Mouse (Mus musculus): ENCODE results near the gene Rex1bd. TPM values are rescaled to one million over a fixed set of nuclear protein-coding genes. Genes with fewer than 3 reads are reported as not detected.

The Rex1bd gene
- polyA plus RNA-seq, 1 experiment from 2014 or later = 138 TPM

DNA sequence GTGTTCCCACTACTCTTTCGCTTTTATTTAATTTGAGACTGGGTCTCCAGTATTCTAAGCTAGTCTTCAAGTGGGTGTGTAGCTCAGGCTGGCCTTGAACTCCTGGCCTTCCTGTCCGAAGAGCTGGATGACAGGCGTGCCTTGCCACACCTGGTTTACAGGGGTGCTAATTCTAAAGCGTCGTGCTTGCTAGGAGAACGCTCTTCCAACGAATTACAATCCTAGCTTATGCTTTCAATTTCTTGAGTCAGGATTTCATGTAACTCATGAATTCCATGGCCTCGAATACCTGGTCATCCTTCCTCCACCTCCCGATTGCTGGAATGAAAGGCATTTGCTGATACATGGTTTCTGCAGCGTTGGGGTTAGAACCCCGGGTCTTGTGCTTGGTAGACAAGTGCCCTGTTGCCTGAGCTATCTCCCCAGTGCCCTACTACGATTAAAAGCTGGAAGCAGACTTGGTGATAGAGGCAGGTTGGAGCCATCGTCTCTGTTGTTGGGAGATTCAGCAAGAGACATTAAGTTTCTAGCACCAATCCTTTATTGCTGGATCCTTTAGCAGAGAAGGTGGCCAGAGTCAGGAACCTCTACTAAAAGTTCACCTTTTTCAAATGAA lies 21.7 kb upstream of the Rex1bd start:
- Histone ChIP-seq H3K27ac (replicated peaks in 1 of 2; ENCODE audit: control insufficient read depth in 1 of 2, insufficient read depth in 1 of 2, low read depth in 2 of 2, low read length in 2 of 2) (peak overlapping the region; percentile 18 to 90), H3K4me3 (ENCODE audit: control insufficient read depth in 1 of 2, insufficient read depth in 1 of 2, low read depth in 1 of 2, low read length in 2 of 2) (peak overlapping the region; percentile 70 to 92), H3K9ac (ENCODE audit: low read length) (peak overlapping the region; percentile 96), H3K27me3 (ENCODE audit: control insufficient read depth, insufficient read depth, low read length) (no peaks in the 10 kb centered on the region), H3K4me1 (ENCODE audit: control insufficient read depth in 2 of 2, insufficient read depth in 2 of 2, low read length in 2 of 2) (peaks cover 4 to 21% of the 10 kb centered on the region in 2 experiments; a peak in 3 of 4 replicates), H3K9me3 (ENCODE audit: control insufficient read depth, low read length) (no peaks in the 10 kb centered on the region), H3K36me3 (ENCODE audit: control insufficient read depth, insufficient read depth, low read length) (peaks cover 36% of the 10 kb centered on the region), H3K4me2 (ENCODE audit: low read length) (peak overlapping the region; percentile 88)
- WGBS = 18% methylated on average over 13 of the region's 13 CpGs
- ATAC-seq (ENCODE audit: insufficient number of reproducible peaks, insufficient read depth, low FRiP score, low read depth) = no peak

DNA sequence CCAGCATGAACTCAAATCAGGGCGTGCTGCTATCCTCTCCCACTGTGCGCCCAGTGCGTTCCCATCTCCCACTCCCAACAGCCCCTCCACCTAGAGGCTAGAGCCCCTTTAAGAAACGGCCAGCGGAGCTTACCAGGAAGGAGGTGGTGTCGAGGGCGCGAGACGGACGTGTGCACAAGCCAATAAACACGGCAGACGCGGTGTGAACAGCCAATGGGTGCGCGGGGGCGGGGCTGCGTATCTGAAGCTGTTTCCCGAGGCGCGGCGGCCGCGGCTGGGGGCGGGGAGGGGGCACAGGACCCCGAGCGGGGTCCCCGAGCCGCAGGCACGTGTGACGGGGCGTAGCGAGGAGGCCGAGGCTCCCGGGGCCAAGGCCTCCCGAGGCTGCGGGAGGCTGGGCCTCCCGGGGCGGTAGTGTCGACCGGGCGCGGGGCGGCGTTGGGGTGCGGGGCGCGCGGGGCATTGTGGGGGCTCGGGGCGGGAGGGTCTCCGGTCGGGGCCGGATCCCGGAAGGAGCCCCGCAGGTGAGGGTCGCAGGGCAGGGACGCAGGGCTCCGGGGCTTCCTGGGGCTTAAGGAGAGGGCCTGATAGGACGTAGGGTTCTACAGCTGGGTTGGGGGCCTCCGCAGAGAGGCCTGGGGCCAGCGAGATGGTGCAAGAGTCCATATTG lies 21.1 kb upstream of the Rex1bd start, which contains the start of the genes Fkbp8 and Kxd1:
Fkbp8 (plus strand) TSS at position 213 of the 670 bp plus-strand sequence.
Kxd1 (minus strand) TSS at position 445 of the 670 bp plus-strand sequence.
- under 1% methylated on average over 61 of the region's 61 CpGs for WGBS

DNA sequence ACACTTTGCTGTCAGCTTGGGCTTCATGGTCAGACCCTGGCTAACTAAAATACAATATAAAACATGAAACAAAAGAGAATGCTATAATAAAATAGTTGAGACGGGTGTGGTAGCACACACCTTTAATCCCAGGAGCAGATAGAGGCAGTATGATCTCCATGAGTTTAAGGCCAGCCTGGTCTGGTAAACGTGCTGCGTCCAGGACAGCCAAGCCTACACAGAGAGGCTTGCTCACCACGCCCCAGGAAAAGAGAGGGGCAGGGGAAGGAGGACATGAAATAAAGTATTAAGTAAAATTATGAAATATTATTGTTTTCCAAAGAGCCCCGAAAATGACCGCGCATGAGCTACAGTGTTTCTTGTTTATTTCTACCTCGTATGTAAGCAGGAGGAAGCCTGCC lies 20.6 kb upstream of the Rex1bd start:
- H3K27ac ChIP-seq (replicated peaks in 1 of 2; ENCODE audit: control insufficient read depth in 1 of 2, insufficient read depth in 1 of 2, low read depth in 2 of 2, low read length in 2 of 2) = peak overlapping the region in 1 of 2 experiments; percentile 90; a peak in 1 of 4 replicates
- peaks cover 26% of the 10 kb centered on the region for H3K36me3 ChIP-seq (ENCODE audit: control insufficient read depth, insufficient read depth, low read length)
- H3K4me2 ChIP-seq (ENCODE audit: low read length) = peak overlapping the region; percentile 83
- no peaks in the 10 kb centered on the region for H3K27me3 ChIP-seq (ENCODE audit: control insufficient read depth, insufficient read depth, low read length)
- peak overlapping the region; percentile 70 to 92 for H3K4me3 ChIP-seq (ENCODE audit: control insufficient read depth in 1 of 2, insufficient read depth in 1 of 2, low read depth in 1 of 2, low read length in 2 of 2)
- no peak for ATAC-seq (ENCODE audit: insufficient number of reproducible peaks, insufficient read depth, low FRiP score, low read depth)
- WGBS = 2% methylated on average over 8 of the region's 8 CpGs
- H3K4me1 ChIP-seq (ENCODE audit: control insufficient read depth in 2 of 2, insufficient read depth in 2 of 2, low read length in 2 of 2) = peaks cover 4 to 21% of the 10 kb centered on the region in 2 experiments
- peak overlapping the region; percentile 96 for H3K9ac ChIP-seq (ENCODE audit: low read length)
- H3K9me3 ChIP-seq (ENCODE audit: control insufficient read depth, low read length) = no peaks in the 10 kb centered on the region

More for the DNA sequence above, 21.1 kb upstream of the Rex1bd start, which contains the start of the genes Fkbp8 and Kxd1:
- H3K9ac ChIP-seq (ENCODE audit: low read length) = peak within 1 kb of the TSS; percentile 96
- peak within 1 kb of the TSS; percentile 18 to 90 for H3K27ac ChIP-seq (replicated peaks in 1 of 2; ENCODE audit: control insufficient read depth in 1 of 2, insufficient read depth in 1 of 2, low read depth in 2 of 2, low read length in 2 of 2)
- peaks cover 32% of the 10 kb centered on the region for H3K36me3 ChIP-seq (ENCODE audit: control insufficient read depth, insufficient read depth, low read length)
- no peaks in the 10 kb centered on the region for H3K9me3 ChIP-seq (ENCODE audit: control insufficient read depth, low read length)
- peak within 1 kb of the TSS; percentile 70 to 92 for H3K4me3 ChIP-seq (ENCODE audit: control insufficient read depth in 1 of 2, insufficient read depth in 1 of 2, low read depth in 1 of 2, low read length in 2 of 2)
- peak within 1 kb of the TSS; percentile 88 for H3K4me2 ChIP-seq (ENCODE audit: low read length)
- peak; percentile 88 for ATAC-seq (ENCODE audit: insufficient number of reproducible peaks, insufficient read depth, low FRiP score, low read depth)
- H3K27me3 ChIP-seq (ENCODE audit: control insufficient read depth, insufficient read depth, low read length) = no peaks in the 10 kb centered on the region
- peaks cover 4 to 21% of the 10 kb centered on the region in 2 experiments; a peak in 3 of 4 replicates for H3K4me1 ChIP-seq (ENCODE audit: control insufficient read depth in 2 of 2, insufficient read depth in 2 of 2, low read length in 2 of 2)

DNA sequence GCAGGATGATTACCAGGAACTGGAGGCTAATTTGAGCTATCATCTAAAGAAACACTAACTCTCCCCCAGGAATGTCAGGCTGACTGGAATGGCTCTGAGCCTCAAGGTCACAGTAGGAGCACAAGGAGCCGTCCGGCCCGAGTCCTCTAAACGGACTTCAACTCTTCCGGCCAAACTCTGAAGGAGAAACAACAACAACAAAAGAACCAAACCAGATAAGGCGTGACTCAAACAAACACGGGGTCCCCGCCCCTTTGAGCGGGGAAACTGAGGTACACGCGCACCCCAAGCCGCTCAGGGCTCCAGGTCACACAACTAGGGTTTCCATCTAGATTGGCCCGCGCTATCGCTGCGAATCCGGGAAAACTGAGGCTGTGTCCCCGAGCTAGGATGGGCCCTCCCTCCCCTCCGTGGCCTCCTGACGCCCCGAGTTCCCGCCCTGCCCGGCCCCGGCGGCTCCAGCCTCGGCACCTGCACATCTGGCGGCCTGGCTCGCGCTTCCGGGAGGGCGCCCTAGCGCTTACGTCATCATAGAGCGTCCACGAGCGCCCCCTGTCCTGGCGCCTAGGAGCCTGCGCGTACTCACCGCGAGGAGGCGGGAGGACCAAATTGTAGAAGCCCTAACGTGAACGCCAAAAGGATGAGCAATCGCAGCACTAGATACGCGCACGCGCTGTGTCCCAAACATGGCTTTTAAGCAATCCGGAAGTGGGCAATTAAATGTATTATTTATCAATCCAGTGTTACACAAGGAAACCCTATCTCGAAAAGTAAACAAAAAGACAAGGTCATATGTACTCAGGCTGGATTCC lies 16.2 kb upstream of the Rex1bd start:
- Histone ChIP-seq H3K4me2 (ENCODE audit: low read length) (peak overlapping the region; percentile 72), H3K4me1 (ENCODE audit: control insufficient read depth in 2 of 2, insufficient read depth in 2 of 2, low read length in 2 of 2) (peaks cover 2 to 8% of the 10 kb centered on the region in 2 experiments; a peak in 3 of 4 replicates), H3K9me3 (ENCODE audit: control insufficient read depth, low read length) (no peaks in the 10 kb centered on the region), H3K9ac (ENCODE audit: low read length) (peak overlapping the region; percentile 90), H3K36me3 (ENCODE audit: control insufficient read depth, insufficient read depth, low read length) (peaks cover 24% of the 10 kb centered on the region), H3K27me3 (ENCODE audit: control insufficient read depth, insufficient read depth, low read length) (no peaks in the 10 kb centered on the region), H3K4me3 (ENCODE audit: control insufficient read depth in 1 of 2, insufficient read depth in 1 of 2, low read depth in 1 of 2, low read length in 2 of 2) (peak overlapping the region; percentile 86), H3K27ac (replicated peaks in 1 of 2; ENCODE audit: control insufficient read depth in 1 of 2, insufficient read depth in 1 of 2, low read depth in 2 of 2, low read length in 2 of 2) (peak overlapping the region; percentile 86 to 87)
- WGBS = under 1% methylated on average over 49 of the region's 51 CpGs
- ATAC-seq (ENCODE audit: insufficient number of reproducible peaks, insufficient read depth, low FRiP score, low read depth) = peak; percentile 78

DNA sequence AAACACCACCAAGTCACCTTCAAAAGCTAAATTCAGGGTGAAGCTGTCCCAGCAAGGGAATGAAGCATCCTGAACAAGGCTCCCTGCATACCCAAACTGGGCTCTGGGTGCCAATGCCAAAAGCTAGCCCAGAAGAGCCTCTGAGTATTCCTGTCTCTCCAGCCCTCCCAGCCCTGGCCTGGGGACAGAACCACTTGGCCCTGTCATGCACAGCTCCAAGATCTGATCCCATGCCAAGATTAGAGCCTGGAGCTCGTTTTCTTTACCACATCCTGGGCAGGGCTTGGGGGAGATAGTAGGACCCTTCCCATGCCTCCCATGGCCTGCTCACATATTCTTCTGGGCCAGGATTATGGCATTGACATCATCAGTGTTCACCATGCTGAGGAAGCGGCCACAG lies 13.1 kb upstream of the Rex1bd start:
- 52% methylated on average over 2 of the region's 2 CpGs for WGBS
- Histone ChIP-seq H3K9me3 (ENCODE audit: control insufficient read depth, low read length) (no peaks in the 10 kb centered on the region), H3K4me1 (ENCODE audit: control insufficient read depth in 2 of 2, insufficient read depth in 2 of 2, low read length in 2 of 2) (peaks cover 2 to 3% of the 10 kb centered on the region in 2 experiments; a peak in 2 of 4 replicates), H3K4me3 (ENCODE audit: control insufficient read depth in 1 of 2, insufficient read depth in 1 of 2, low read depth in 1 of 2, low read length in 2 of 2) (no peak overlapping the region), H3K9ac (ENCODE audit: low read length) (no peak overlapping the region), H3K36me3 (ENCODE audit: control insufficient read depth, insufficient read depth, low read length) (peaks cover 48% of the 10 kb centered on the region), H3K27me3 (ENCODE audit: control insufficient read depth, insufficient read depth, low read length) (no peaks in the 10 kb centered on the region), H3K4me2 (ENCODE audit: low read length) (no peak overlapping the region), H3K27ac (replicated peaks in 1 of 2; ENCODE audit: control insufficient read depth in 1 of 2, insufficient read depth in 1 of 2, low read depth in 2 of 2, low read length in 2 of 2) (no peak overlapping the region)
- ATAC-seq (ENCODE audit: insufficient number of reproducible peaks, insufficient read depth, low FRiP score, low read depth) = no peak

DNA sequence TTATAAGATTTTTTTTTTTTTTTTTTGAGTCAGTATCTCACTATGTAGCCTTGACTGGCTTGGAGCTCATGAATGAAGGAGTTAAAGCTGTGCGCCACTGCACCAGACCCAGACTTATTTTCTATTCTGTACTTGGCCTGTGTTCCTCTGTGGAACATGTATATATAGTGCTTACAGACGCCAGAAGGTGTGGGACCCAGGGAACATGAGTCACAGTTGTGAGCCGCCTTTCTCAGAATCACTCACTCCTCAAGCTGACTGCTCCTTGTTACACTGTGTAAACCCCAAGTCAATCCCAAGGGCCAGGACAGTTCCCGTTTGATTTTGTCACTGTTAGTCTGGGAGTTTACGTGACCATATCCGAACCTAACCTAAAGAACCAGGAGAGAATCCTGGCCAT lies 12.5 kb upstream of the Rex1bd start:
- WGBS = 87% methylated on average over 6 of the region's 6 CpGs
- no peaks in the 10 kb centered on the region for H3K27me3 ChIP-seq (ENCODE audit: control insufficient read depth, insufficient read depth, low read length)

DNA sequence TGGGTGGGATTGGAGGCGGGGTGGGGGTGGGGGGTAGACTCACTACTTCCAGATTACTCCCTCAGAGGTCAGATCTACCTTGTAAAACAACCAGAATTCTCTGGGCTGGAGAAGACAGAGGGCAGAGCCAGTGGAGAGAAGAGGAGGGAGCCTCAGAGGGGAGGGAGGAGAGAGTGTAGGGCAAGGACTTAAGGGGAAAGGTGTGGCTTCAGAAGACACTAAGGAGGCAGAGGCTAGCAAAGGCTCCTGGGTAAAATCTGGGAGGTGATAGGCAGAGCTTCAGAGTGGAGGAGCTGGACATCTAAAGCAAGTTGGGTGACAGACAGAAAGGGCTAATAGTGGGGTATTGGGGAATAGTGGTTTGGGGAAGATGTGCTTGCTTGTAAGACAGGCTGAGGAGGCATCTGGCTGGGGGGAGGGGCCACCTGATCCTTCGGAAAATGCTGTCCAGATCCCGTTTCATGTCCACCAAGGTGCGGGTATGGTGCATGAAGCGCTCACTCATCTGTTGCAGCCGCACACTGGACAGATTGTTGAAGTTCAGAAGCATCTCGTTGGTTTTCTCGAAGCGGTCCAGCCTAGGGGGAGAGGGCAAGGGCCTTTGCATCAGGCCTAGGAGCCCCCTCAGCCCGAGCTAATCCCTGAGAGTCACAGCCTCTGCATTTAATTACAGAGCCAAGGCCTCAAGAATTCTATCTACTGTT lies 11.5 kb upstream of the Rex1bd start:
- no peak overlapping the region for H3K4me2 ChIP-seq (ENCODE audit: low read length)
- no peak overlapping the region for H3K4me3 ChIP-seq (ENCODE audit: control insufficient read depth in 1 of 2, insufficient read depth in 1 of 2, low read depth in 1 of 2, low read length in 2 of 2)
- H3K27ac ChIP-seq (replicated peaks in 1 of 2; ENCODE audit: control insufficient read depth in 1 of 2, insufficient read depth in 1 of 2, low read depth in 2 of 2, low read length in 2 of 2) = no peak overlapping the region
- H3K9me3 ChIP-seq (ENCODE audit: control insufficient read depth, low read length) = no peaks in the 10 kb centered on the region
- peaks cover 62% of the 10 kb centered on the region for H3K36me3 ChIP-seq (ENCODE audit: control insufficient read depth, insufficient read depth, low read length)
- no peak for ATAC-seq (ENCODE audit: insufficient number of reproducible peaks, insufficient read depth, low FRiP score, low read depth)
- H3K9ac ChIP-seq (ENCODE audit: low read length) = no peak overlapping the region
- peaks cover 0 to 7% of the 10 kb centered on the region in 2 experiments for H3K4me1 ChIP-seq (ENCODE audit: control insufficient read depth in 2 of 2, insufficient read depth in 2 of 2, low read length in 2 of 2)
- H3K27me3 ChIP-seq (ENCODE audit: control insufficient read depth, insufficient read depth, low read length) = no peaks in the 10 kb centered on the region
- WGBS = 78% methylated on average over 10 of the region's 10 CpGs

More for the DNA sequence above, 12.5 kb upstream of the Rex1bd start:
- Histone ChIP-seq H3K9ac (ENCODE audit: low read length) (no peak overlapping the region), H3K27ac (replicated peaks in 1 of 2; ENCODE audit: control insufficient read depth in 1 of 2, insufficient read depth in 1 of 2, low read depth in 2 of 2, low read length in 2 of 2) (no peak overlapping the region), H3K4me2 (ENCODE audit: low read length) (no peak overlapping the region), H3K9me3 (ENCODE audit: control insufficient read depth, low read length) (no peaks in the 10 kb centered on the region), H3K36me3 (ENCODE audit: control insufficient read depth, insufficient read depth, low read length) (peaks cover 52% of the 10 kb centered on the region), H3K4me1 (ENCODE audit: control insufficient read depth in 2 of 2, insufficient read depth in 2 of 2, low read length in 2 of 2) (peaks cover 2 to 3% of the 10 kb centered on the region in 2 experiments; a peak in 2 of 4 replicates), H3K4me3 (ENCODE audit: control insufficient read depth in 1 of 2, insufficient read depth in 1 of 2, low read depth in 1 of 2, low read length in 2 of 2) (no peak overlapping the region)
- ATAC-seq (ENCODE audit: insufficient number of reproducible peaks, insufficient read depth, low FRiP score, low read depth) = no peak
